Mouse (Mus musculus): ENCODE data around the gene Lemd1. TPM values are rescaled to one million over a fixed set of nuclear protein-coding genes. Genes with fewer than 3 reads are reported as not detected.

Gene Lemd1
- 0.21 and 0.32 TPM in 2 replicates for polyA plus RNA-seq (2015; fragmentation: Nextera tagmentation; extraction: Ambion mirVana)

DNA sequence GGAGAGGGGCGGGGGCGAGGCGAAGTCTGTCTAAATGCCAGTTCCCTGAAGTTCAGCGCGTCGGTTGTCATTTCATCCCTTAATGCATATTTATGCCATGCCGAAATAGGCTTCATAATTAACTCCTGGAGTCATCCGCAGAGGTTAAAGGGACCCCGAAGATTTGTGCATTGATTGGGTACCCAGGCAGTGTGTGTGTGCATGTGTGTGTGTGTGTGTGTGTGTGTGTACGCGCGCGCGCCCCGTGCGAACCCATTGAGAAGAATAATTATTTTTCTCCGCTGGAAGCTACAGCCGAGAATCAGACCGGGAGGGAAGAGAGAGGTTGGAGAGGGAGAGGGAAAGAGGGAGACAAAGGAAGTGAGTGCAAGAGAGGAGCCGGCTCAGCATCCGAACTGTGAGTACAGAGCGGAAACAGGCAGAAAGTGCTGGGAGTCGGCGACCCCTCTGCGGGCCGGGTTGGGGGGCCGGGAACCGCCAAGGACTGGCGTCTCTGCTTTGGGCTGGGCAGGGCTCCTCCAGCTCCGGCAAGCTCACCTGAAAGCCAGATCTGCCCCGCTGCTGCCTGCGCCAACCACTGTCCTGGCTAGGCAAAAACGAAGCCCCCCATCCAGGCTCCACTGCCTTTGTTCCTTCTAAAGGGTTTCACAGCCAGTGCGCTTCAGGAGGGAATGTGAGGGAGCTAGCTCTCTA lies at the start of gene Lemd1, which contains the start of gene AC124108.1:
Gene Lemd1, plus strand, starts transcription at position 339 of the 693 bp plus-strand sequence.
Gene AC124108.1, plus strand, starts transcription at position 365 of the 693 bp plus-strand sequence.
- Histone ChIP-seq H3K4me2 (replicated peaks; ENCODE audit: low read depth, low read length) (peak within 1 kb of the TSS; percentile 98), H3K36me3 (ENCODE audit: insufficient read depth, low read length) (no peaks in the 10 kb centered on the region), H3K9ac (replicated peaks; ENCODE audit: low read length) (peak within 1 kb of the TSS; percentile 57), H3K4me1 (ENCODE audit: insufficient read depth, low read length) (peaks cover 33% of the 10 kb centered on the region), H3K9me3 (ENCODE audit: low read length) (no peaks in the 10 kb centered on the region), H3K4me3 (ENCODE audit: low read length) (peak within 1 kb of the TSS; percentile 63), H3K27ac (ENCODE audit: low read length) (no peak within 1 kb of the TSS), H3K27me3 (ENCODE audit: insufficient read depth, low read length) (peaks cover 81% of the 10 kb centered on the region)
- ATAC-seq (ENCODE audit: low FRiP score, low TSS enrichment), result no peak
- WGBS, result 1% methylated on average over 34 of the region's 34 CpGs

DNA sequence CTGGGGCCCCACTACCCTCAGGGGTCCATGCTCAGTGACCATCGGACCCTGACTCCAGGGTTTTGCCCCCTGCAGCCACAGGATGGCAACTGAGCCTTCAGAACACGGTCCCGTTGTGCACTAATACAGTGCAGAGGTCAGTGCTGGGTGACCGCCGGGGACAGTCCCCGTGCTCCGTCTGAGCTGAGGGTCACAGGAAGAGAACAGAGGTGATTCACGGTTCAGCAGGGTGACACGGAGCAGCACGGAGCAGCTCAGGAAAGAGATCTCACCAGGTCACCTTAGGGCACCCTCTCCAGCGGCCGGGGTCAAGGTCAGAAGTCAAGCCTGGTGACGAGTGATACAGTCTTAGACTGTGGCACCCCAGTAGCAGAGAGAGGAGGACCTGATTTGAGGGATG lies 49.5 kb upstream of the Lemd1 start:
- no peaks in the 10 kb centered on the region for H3K36me3 ChIP-seq (ENCODE audit: insufficient read depth, low read length)
- H3K4me1 ChIP-seq (ENCODE audit: insufficient read depth, low read length), result peaks cover 27% of the 10 kb centered on the region
- H3K9ac ChIP-seq (replicated peaks; ENCODE audit: low read length), result no peak overlapping the region
- no peak for ATAC-seq (ENCODE audit: low FRiP score, low TSS enrichment)
- H3K27ac ChIP-seq (ENCODE audit: low read length), result no peak overlapping the region
- WGBS, result 29% methylated on average over 13 of the region's 13 CpGs
- no peak overlapping the region for H3K4me3 ChIP-seq (ENCODE audit: low read length)
- no peaks in the 10 kb centered on the region for H3K9me3 ChIP-seq (ENCODE audit: low read length)
- H3K4me2 ChIP-seq (replicated peaks; ENCODE audit: low read depth, low read length), result no peak overlapping the region
- no peaks in the 10 kb centered on the region; the same call in 1 of the 2 replicates for H3K27me3 ChIP-seq (ENCODE audit: insufficient read depth, low read length)

GRCm38 (mm10) chr1:132143079-132143478 lies 48.2 kb upstream of the Lemd1 start:
- no peak for ATAC-seq (ENCODE audit: low FRiP score, low TSS enrichment)
- Histone ChIP-seq H3K9ac (replicated peaks; ENCODE audit: low read length) (no peak overlapping the region), H3K27me3 (ENCODE audit: insufficient read depth, low read length) (no peaks in the 10 kb centered on the region; the same call in 1 of the 2 replicates), H3K36me3 (ENCODE audit: insufficient read depth, low read length) (no peaks in the 10 kb centered on the region), H3K4me3 (ENCODE audit: low read length) (no peak overlapping the region), H3K4me2 (replicated peaks; ENCODE audit: low read depth, low read length) (no peak overlapping the region), H3K9me3 (ENCODE audit: low read length) (no peaks in the 10 kb centered on the region), H3K27ac (ENCODE audit: low read length) (no peak overlapping the region), H3K4me1 (ENCODE audit: insufficient read depth, low read length) (peaks cover 22% of the 10 kb centered on the region)
- WGBS, result 68% methylated on average over 5 of the region's 5 CpGs

DNA sequence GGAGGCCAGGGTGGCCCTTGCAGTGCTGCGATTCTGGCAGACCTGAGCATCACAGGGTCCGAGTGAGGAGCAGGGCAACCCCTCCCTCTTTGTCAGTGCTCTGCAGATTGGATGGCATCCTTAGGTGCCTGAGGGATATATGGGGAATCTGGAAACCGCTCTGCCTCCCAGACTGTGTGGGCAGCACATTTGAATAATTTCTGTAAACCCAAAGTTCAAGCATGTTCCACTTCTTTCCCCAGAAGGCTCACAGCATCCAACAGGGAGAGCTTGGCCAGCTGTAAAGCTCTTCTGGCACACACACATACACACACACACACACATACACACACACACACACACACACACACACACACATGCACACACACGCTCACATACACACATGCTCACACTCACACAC lies 47.5 kb upstream of the Lemd1 start:
- no peak overlapping the region for H3K4me2 ChIP-seq (replicated peaks; ENCODE audit: low read depth, low read length)
- 55% methylated on average over 4 of the region's 4 CpGs for whole genome bisulfite sequencing
- no peak overlapping the region for H3K4me3 ChIP-seq (ENCODE audit: low read length)
- H3K9ac ChIP-seq (replicated peaks; ENCODE audit: low read length), result no peak overlapping the region
- ATAC-seq (ENCODE audit: low FRiP score, low TSS enrichment), result no peak
- peaks cover 16% of the 10 kb centered on the region for H3K4me1 ChIP-seq (ENCODE audit: insufficient read depth, low read length)
- H3K27ac ChIP-seq (ENCODE audit: low read length), result no peak overlapping the region
- H3K27me3 ChIP-seq (ENCODE audit: insufficient read depth, low read length), result no peaks in the 10 kb centered on the region
- H3K9me3 ChIP-seq (ENCODE audit: low read length), result no peaks in the 10 kb centered on the region
- no peaks in the 10 kb centered on the region for H3K36me3 ChIP-seq (ENCODE audit: insufficient read depth, low read length)

DNA sequence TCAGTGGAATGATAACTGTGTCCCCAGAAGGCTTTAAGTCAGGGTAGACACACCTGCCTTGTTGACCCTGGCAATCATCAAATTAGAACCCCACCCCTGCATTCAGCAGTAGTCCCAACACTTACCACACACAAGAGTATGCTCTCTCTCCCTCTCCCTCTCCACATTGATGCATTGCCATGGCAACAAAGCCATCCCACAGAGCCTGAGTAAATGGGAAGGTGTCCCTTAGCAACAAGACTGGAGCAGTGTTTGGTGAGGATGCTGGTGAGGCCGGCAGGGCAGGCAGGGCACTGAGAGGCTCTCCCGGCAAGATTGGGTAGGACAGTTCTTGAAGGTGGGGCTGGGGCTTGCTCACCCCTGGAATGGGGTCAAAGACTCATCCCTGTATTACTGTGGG lies 47.0 kb upstream of the Lemd1 start:
- Histone ChIP-seq H3K27ac (ENCODE audit: low read length) (no peak overlapping the region), H3K4me1 (ENCODE audit: insufficient read depth, low read length) (peaks cover 13% of the 10 kb centered on the region; the same call in 1 of the 2 replicates), H3K9me3 (ENCODE audit: low read length) (no peaks in the 10 kb centered on the region), H3K4me2 (replicated peaks; ENCODE audit: low read depth, low read length) (no peak overlapping the region), H3K36me3 (ENCODE audit: insufficient read depth, low read length) (no peaks in the 10 kb centered on the region), H3K4me3 (ENCODE audit: low read length) (no peak overlapping the region), H3K9ac (replicated peaks; ENCODE audit: low read length) (no peak overlapping the region), H3K27me3 (ENCODE audit: insufficient read depth, low read length) (no peaks in the 10 kb centered on the region)
- no peak for ATAC-seq (ENCODE audit: low FRiP score, low TSS enrichment)
- 39% methylated on average over 2 of the region's 2 CpGs for WGBS

- Histone ChIP-seq H3K36me3 (ENCODE audit: insufficient read depth, low read length) (no peaks in the 10 kb centered on the region), H3K27ac (ENCODE audit: low read length) (no peak overlapping the region), H3K27me3 (ENCODE audit: insufficient read depth, low read length) (no peaks in the 10 kb centered on the region), H3K9ac (replicated peaks; ENCODE audit: low read length) (no peak overlapping the region), H3K9me3 (ENCODE audit: low read length) (no peaks in the 10 kb centered on the region), H3K4me1 (ENCODE audit: insufficient read depth, low read length) (peaks cover 11% of the 10 kb centered on the region; the same call in 1 of the 2 replicates), H3K4me3 (ENCODE audit: low read length) (no peak overlapping the region), H3K4me2 (replicated peaks; ENCODE audit: low read depth, low read length) (no peak overlapping the region)
- 73% methylated on average over 3 of the region's 3 CpGs for WGBS
- no peak for ATAC-seq (ENCODE audit: low FRiP score, low TSS enrichment)
Measured at GRCm38 (mm10) chr1:132144837-132145236, 46.4 kb upstream of the Lemd1 start.

- H3K36me3 ChIP-seq (ENCODE audit: insufficient read depth, low read length), result no peaks in the 10 kb centered on the region
- H3K9me3 ChIP-seq (ENCODE audit: low read length), result no peaks in the 10 kb centered on the region
- H3K4me3 ChIP-seq (ENCODE audit: low read length), result no peak overlapping the region
- no peaks in the 10 kb centered on the region for H3K27me3 ChIP-seq (ENCODE audit: insufficient read depth, low read length)
- no peak overlapping the region for H3K9ac ChIP-seq (replicated peaks; ENCODE audit: low read length)
- no peak overlapping the region for H3K27ac ChIP-seq (ENCODE audit: low read length)
- ATAC-seq (ENCODE audit: low FRiP score, low TSS enrichment), result no peak
- H3K4me2 ChIP-seq (replicated peaks; ENCODE audit: low read depth, low read length), result no peak overlapping the region
- H3K4me1 ChIP-seq (ENCODE audit: insufficient read depth, low read length), result peaks cover 11% of the 10 kb centered on the region
- WGBS, result 86% methylated on average over 8 of the region's 8 CpGs
Measured at GRCm38 (mm10) chr1:132145973-132146685, 45.1 kb upstream of the Lemd1 start.

- H3K9ac ChIP-seq (replicated peaks; ENCODE audit: low read length), result no peak overlapping the region
- no peaks in the 10 kb centered on the region for H3K27me3 ChIP-seq (ENCODE audit: insufficient read depth, low read length)
- no peaks in the 10 kb centered on the region for H3K9me3 ChIP-seq (ENCODE audit: low read length)
- no peak for ATAC-seq (ENCODE audit: low FRiP score, low TSS enrichment)
- H3K27ac ChIP-seq (ENCODE audit: low read length), result no peak overlapping the region
- no peak overlapping the region for H3K4me3 ChIP-seq (ENCODE audit: low read length)
- no peak overlapping the region for H3K4me2 ChIP-seq (replicated peaks; ENCODE audit: low read depth, low read length)
- H3K4me1 ChIP-seq (ENCODE audit: insufficient read depth, low read length), result peaks cover 11% of the 10 kb centered on the region
- no peaks in the 10 kb centered on the region for H3K36me3 ChIP-seq (ENCODE audit: insufficient read depth, low read length)
- WGBS, result 81% methylated on average over 2 of the region's 2 CpGs
Measured at GRCm38 (mm10) chr1:132149410-132149809, 41.8 kb upstream of the Lemd1 start.

DNA sequence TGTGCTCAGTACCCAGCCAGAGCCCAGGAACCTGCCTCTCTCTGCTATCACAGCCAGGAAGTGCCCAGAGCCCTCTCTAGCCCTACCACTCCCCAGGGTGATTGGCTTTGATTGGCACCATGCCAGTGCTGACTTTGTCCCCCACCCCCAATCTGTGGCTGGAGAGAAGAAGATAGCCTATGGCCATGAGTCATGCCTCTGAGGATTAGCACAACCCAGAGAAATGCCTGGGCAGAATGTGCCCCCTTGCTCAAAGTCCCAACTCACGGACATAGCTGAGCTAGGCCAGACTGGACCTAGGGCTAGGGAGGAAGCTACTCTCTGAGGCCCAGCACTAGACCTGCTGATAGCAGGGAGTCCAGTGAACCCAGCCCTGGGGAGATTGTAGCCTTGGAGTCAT lies 41.1 kb upstream of the Lemd1 start:
- H3K36me3 ChIP-seq (ENCODE audit: insufficient read depth, low read length), result no peaks in the 10 kb centered on the region
- H3K4me3 ChIP-seq (ENCODE audit: low read length), result no peak overlapping the region
- H3K27ac ChIP-seq (ENCODE audit: low read length), result peak overlapping the region; percentile 54
- no peak overlapping the region for H3K4me2 ChIP-seq (replicated peaks; ENCODE audit: low read depth, low read length)
- 0 out of 2 replicates have a peak overlapping the region, but pooled peaks have one; percentile 11 for H3K9ac ChIP-seq (replicated peaks; ENCODE audit: low read length)
- H3K27me3 ChIP-seq (ENCODE audit: insufficient read depth, low read length), result no peaks in the 10 kb centered on the region
- 52% methylated on average over 1 of the region's 1 CpGs for WGBS
- peaks cover 11% of the 10 kb centered on the region for H3K4me1 ChIP-seq (ENCODE audit: insufficient read depth, low read length)
- peak; percentile 87 for ATAC-seq (ENCODE audit: low FRiP score, low TSS enrichment)
- no peaks in the 10 kb centered on the region for H3K9me3 ChIP-seq (ENCODE audit: low read length)
